Mouse (Mus musculus) heart, embryonic 13.5 days (tissue): ENCODE measurements around the gene Ggct. TPM values are rescaled to one million over a fixed set of nuclear protein-coding genes. Genes with fewer than 3 reads are reported as not detected.
"Not testable (repeated sequence)": the region's sequence is repeated elsewhere in the genome, so short reads cannot be mapped to it uniquely, and the experiment has no call there.

Source experiments
- ATAC-seq: fragments of 200-750 bp; cut with Nextera tagmentation; 2 replicates; pipeline ENCODE4 v1.8.0; 2017; ENCODE audit warnings: moderate TSS enrichment; ENCODE audit not compliant: insufficient number of reproducible peaks, low FRiP score, low TSS enrichment; ENCODE audit errors: extremely low read depth
- H3K27ac ChIP-seq: fragments of 300-500 bp; sonication (generic); replicated peaks from 2 replicates; pipeline ENCODE4 v1.5.1; 2015; ENCODE audit warnings: moderate library complexity, mild to moderate bottlenecking, inconsistent platforms
- H3K27me3 ChIP-seq: fragments of 300-500 bp; sonication (generic); replicated peaks from 2 replicates; pipeline ENCODE4 v1.6.1; 2015; ENCODE audit warnings: mild to moderate bottlenecking, inconsistent platforms
- H3K36me3 ChIP-seq: fragments of 300-500 bp; sonication (generic); 2 replicates; pipeline ENCODE4 v1.6.1; 2015; ENCODE audit warnings: mild to moderate bottlenecking, inconsistent platforms
- H3K4me1 ChIP-seq: fragments of 300-500 bp; sonication (generic); 2 replicates; pipeline ENCODE4 v1.6.1; 2015; ENCODE audit warnings: inconsistent platforms
- H3K4me2 ChIP-seq: fragments of 300-500 bp; sonication (generic); 2 replicates; pipeline ENCODE4 v1.6.1; 2015; ENCODE audit warnings: inconsistent platforms, mild to moderate bottlenecking, moderate library complexity
- H3K4me3 ChIP-seq: fragments of 300-500 bp; sonication (generic); 2 replicates; pipeline ENCODE4 v1.5.1; 2015; ENCODE audit warnings: moderate library complexity, mild to moderate bottlenecking, inconsistent platforms
- H3K9ac ChIP-seq: fragments of 300-500 bp; sonication (generic); 2 replicates; pipeline ENCODE4 v1.6.1; 2015; ENCODE audit warnings: inconsistent platforms, mild to moderate bottlenecking, moderate library complexity
- H3K9me3 ChIP-seq: fragments of 300-500 bp; sonication (generic); 2 replicates; pipeline ENCODE4 v1.6.1; 2016; ENCODE audit warnings: inconsistent platforms
- WGBS: fragments of 180-500 bp; shearing (Covaris S2); methylation state at CpG from one replicate; pipeline ENCODE4 v1.1.7; 2015; ENCODE audit warnings: mixed read lengths; 5-methylcytosine and 5-hydroxymethylcytosine counted together
- polyA plus RNA-seq: library from polyadenylated mRNA; unstranded; fragments of >200 nt; fragmentation: Nextera tagmentation; extraction: Ambion mirVana; gene quantifications from 2 replicates; pipeline ENCODE4 v1.2.1, GENCODE M21; 2015

Gene Ggct
- polyA plus RNA-seq, 1 experiment from 2014 or later = 6.3 TPM

GRCm38 (mm10) chr6:54969801-54970200 is 22.9 kb downstream of the Ggct start:
- Histone ChIP-seq H3K9ac (no peak overlapping the region), H3K4me1 (peaks cover 22% of the 10 kb centered on the region), H3K27me3 (peaks cover 39% of the 10 kb centered on the region), H3K36me3 (no peaks in the 10 kb centered on the region), H3K4me3 (no peak overlapping the region), H3K4me2 (no peak overlapping the region), H3K27ac (no peak overlapping the region), H3K9me3 (no peaks in the 10 kb centered on the region)
- WGBS = 65% methylated on average over 2 of the region's 2 CpGs
- ATAC-seq = no peak

GRCm38 (mm10) chr6:54967591-54967990 is 25.2 kb downstream of the Ggct start:
- Histone ChIP-seq H3K27ac (no peak overlapping the region), H3K4me3 (no peak overlapping the region), H3K4me2 (no peak overlapping the region), H3K9ac (no peak overlapping the region), H3K27me3 (peaks cover 37% of the 10 kb centered on the region), H3K4me1 (peaks cover 16% of the 10 kb centered on the region), H3K36me3 (no peaks in the 10 kb centered on the region), H3K9me3 (no peaks in the 10 kb centered on the region)
- no peak for ATAC-seq
- WGBS = 31% methylated on average over 10 of the region's 10 CpGs

GRCm38 (mm10) chr6:54965234-54965633 is 27.5 kb downstream of the Ggct start:
- no peak overlapping the region for H3K4me2 ChIP-seq
- peaks cover 7% of the 10 kb centered on the region; the same call in 1 of the 2 replicates for H3K4me1 ChIP-seq
- H3K9ac ChIP-seq = no peak overlapping the region
- H3K9me3 ChIP-seq = no peaks in the 10 kb centered on the region
- H3K36me3 ChIP-seq = no peaks in the 10 kb centered on the region
- H3K27ac ChIP-seq = no peak overlapping the region
- no peak for ATAC-seq
- no peak overlapping the region for H3K4me3 ChIP-seq
- peaks cover 31% of the 10 kb centered on the region for H3K27me3 ChIP-seq
- 39% methylated on average over 5 of the region's 5 CpGs for WGBS

- peaks cover 28% of the 10 kb centered on the region for H3K27me3 ChIP-seq
- H3K4me2 ChIP-seq = no peak overlapping the region
- no peak overlapping the region for H3K9ac ChIP-seq
- ATAC-seq = no peak
- H3K9me3 ChIP-seq = no peaks in the 10 kb centered on the region
- no peaks in the 10 kb centered on the region for H3K36me3 ChIP-seq
- WGBS = 54% methylated on average over 1 of the region's 1 CpGs
- no peak overlapping the region for H3K4me3 ChIP-seq
- H3K27ac ChIP-seq = no peak overlapping the region
- H3K4me1 ChIP-seq = peaks cover 7% of the 10 kb centered on the region; the same call in 1 of the 2 replicates
Measured at GRCm38 (mm10) chr6:54964755-54965154, 28.0 kb downstream of the Ggct start.

- Histone ChIP-seq H3K9me3 (no peaks in the 10 kb centered on the region), H3K27me3 (peaks cover 23% of the 10 kb centered on the region), H3K4me1 (peaks cover 7% of the 10 kb centered on the region; the same call in 1 of the 2 replicates), H3K9ac (no peak overlapping the region), H3K4me3 (no peak overlapping the region), H3K27ac (no peak overlapping the region), H3K36me3 (no peaks in the 10 kb centered on the region), H3K4me2 (no peak overlapping the region)
- WGBS = 71% methylated on average over 2 of the region's 2 CpGs
- ATAC-seq = no peak
Measured at GRCm38 (mm10) chr6:54963599-54963998, 29.2 kb downstream of the Ggct start.

- H3K36me3 ChIP-seq = no peaks in the 10 kb centered on the region
- ATAC-seq = no peak
- peaks cover 18% of the 10 kb centered on the region for H3K4me1 ChIP-seq
- no peak overlapping the region for H3K27ac ChIP-seq
- H3K27me3 ChIP-seq = no peaks in the 10 kb centered on the region; the same call in 1 of the 2 replicates
- no peak overlapping the region for H3K4me2 ChIP-seq
- WGBS = 86% methylated on average over 8 of the region's 8 CpGs
- 0 out of 2 replicates have a peak, but pooled peaks cover under 1% of the 10 kb centered on the region for H3K9me3 ChIP-seq
- no peak overlapping the region for H3K9ac ChIP-seq
- H3K4me3 ChIP-seq = no peak overlapping the region
Measured at GRCm38 (mm10) chr6:54957655-54958054, 35.1 kb downstream of the Ggct start.

- no peak for ATAC-seq
- no peaks in the 10 kb centered on the region; the same call in 1 of the 2 replicates for H3K27me3 ChIP-seq
- no peak overlapping the region for H3K27ac ChIP-seq
- H3K4me2 ChIP-seq = no peak overlapping the region
- no peaks in the 10 kb centered on the region for H3K36me3 ChIP-seq
- no peak overlapping the region for H3K9ac ChIP-seq
- 0 out of 2 replicates have a peak, but pooled peaks cover 2% of the 10 kb centered on the region for H3K9me3 ChIP-seq
- H3K4me1 ChIP-seq = peaks cover 14% of the 10 kb centered on the region
- H3K4me3 ChIP-seq = no peak overlapping the region
- whole genome bisulfite sequencing = 60% methylated on average over 1 of the region's 1 CpGs
Measured at GRCm38 (mm10) chr6:54956425-54956824, 36.3 kb downstream of the Ggct start.

GRCm38 (mm10) chr6:54955949-54956348 is 36.8 kb downstream of the Ggct start:
- Histone ChIP-seq H3K27me3 (no peaks in the 10 kb centered on the region; the same call in 1 of the 2 replicates), H3K4me2 (no peak overlapping the region), H3K4me3 (no peak overlapping the region), H3K9me3 (0 out of 2 replicates have a peak, but pooled peaks cover 2% of the 10 kb centered on the region), H3K27ac (no peak overlapping the region), H3K36me3 (no peaks in the 10 kb centered on the region), H3K4me1 (peaks cover 14% of the 10 kb centered on the region), H3K9ac (no peak overlapping the region)
- no peak for ATAC-seq

- 37% methylated on average over 10 of the region's 10 CpGs for WGBS
- Histone ChIP-seq H3K4me3 (no peak overlapping the region), H3K36me3 (no peaks in the 10 kb centered on the region), H3K4me1 (peaks cover 14% of the 10 kb centered on the region), H3K27me3 (no peaks in the 10 kb centered on the region), H3K9me3 (0 out of 2 replicates have a peak, but pooled peaks cover 2% of the 10 kb centered on the region), H3K27ac (peak overlapping the region; percentile 62), H3K4me2 (no peak overlapping the region), H3K9ac (no peak overlapping the region)
- no peak for ATAC-seq
Measured at GRCm38 (mm10) chr6:54954659-54955414, 37.9 kb downstream of the Ggct start.

- ATAC-seq, H3K27ac ChIP-seq, H3K4me3 ChIP-seq, H3K9ac ChIP-seq, H3K27me3 ChIP-seq, H3K4me2 ChIP-seq, H3K9me3 ChIP-seq, H3K36me3 ChIP-seq: not testable (repeated sequence)
- H3K4me1 ChIP-seq = peaks cover 14% of the 10 kb centered on the region
- 78% methylated on average over 4 of the region's 4 CpGs for WGBS
Measured at GRCm38 (mm10) chr6:54953399-54953798, 39.4 kb downstream of the Ggct start.

- Histone ChIP-seq H3K4me3 (no peak overlapping the region), H3K9ac (no peak overlapping the region), H3K4me1 (peaks cover 14% of the 10 kb centered on the region), H3K4me2 (no peak overlapping the region), H3K27me3 (no peaks in the 10 kb centered on the region), H3K9me3 (0 out of 2 replicates have a peak, but pooled peaks cover 2% of the 10 kb centered on the region), H3K27ac (no peak overlapping the region), H3K36me3 (no peaks in the 10 kb centered on the region)
- WGBS = 85% methylated on average over 3 of the region's 3 CpGs
- ATAC-seq = no peak
Measured at GRCm38 (mm10) chr6:54952542-54952941, 40.2 kb downstream of the Ggct start.

GRCm38 (mm10) chr6:54948682-54949081 is 44.1 kb downstream of the Ggct start:
- H3K4me2 ChIP-seq = no peak overlapping the region
- H3K9me3 ChIP-seq = 0 out of 2 replicates have a peak, but pooled peaks cover 2% of the 10 kb centered on the region
- peaks cover 6% of the 10 kb centered on the region; the same call in 1 of the 2 replicates for H3K4me1 ChIP-seq
- H3K4me3 ChIP-seq = no peak overlapping the region
- H3K27me3 ChIP-seq = peaks cover 21% of the 10 kb centered on the region
- no peak for ATAC-seq
- H3K27ac ChIP-seq = no peak overlapping the region
- H3K9ac ChIP-seq = no peak overlapping the region
- 78% methylated on average over 5 of the region's 5 CpGs for WGBS
- H3K36me3 ChIP-seq = peaks cover 6% of the 10 kb centered on the region
